Mouse (Mus musculus) central nervous system, embryonic 14 days (tissue): ENCODE data around the gene Nkx2-4. TPM values are rescaled to one million over a fixed set of nuclear protein-coding genes. Genes with fewer than 3 reads are reported as not detected.

ENCODE experiments used
- polyA plus RNA-seq: library from polyadenylated mRNA; depleted of rRNA; stranded (reverse); fragments of >200 nt; gene quantifications from 2 replicates; pipeline ENCODE4 v1.2.3, GENCODE M21; 2012; rRNA removed

Nkx2-4 gene
- polyA plus RNA-seq = 1.3 and 2.0 TPM in 2 replicates

GRCm38 (mm10) chr2:147085072-147085870, at the start of gene Nkx2-4:
Gene Nkx2-4, minus strand, starts transcription at chr2:147085445.

Other genes starting within 250 kb of the Nkx2-4 start
- 18.6 and 20.6 TPM in 2 replicates for gene Kiz, start 229.6 kb downstream of the Nkx2-4 start, polyA plus RNA-seq
- gene Xrn2, start 72.4 kb downstream of the Nkx2-4 start, polyA plus RNA-seq = 61.4 and 69.9 TPM in 2 replicates
- gene Nkx2-2, start 108.8 kb upstream of the Nkx2-4 start, polyA plus RNA-seq = 6.3 and 7.1 TPM in 2 replicates